Mouse (Mus musculus) layer of hippocampus, postnatal 10 days (tissue): ENCODE measurements around the gene Kcnh4. TPM values are rescaled to one million over a fixed set of nuclear protein-coding genes. Genes with fewer than 3 reads are reported as not detected.

Experiments
- DNase-seq, 2 experiments: peaks; one replicate each; pipeline ENCODE4 v3.0.0; 2021; ENCODE audit warnings: low spot score in 2 of 2
- total RNA-seq, 2 experiments: library from RNA; stranded (reverse); gene quantifications; 2 replicates each; pipeline ENCODE4 v1.2.3; 2021

Kcnh4 gene
- total RNA-seq, 2 experiments from 2014 or later, result 1.5 to 2.2 TPM

- no peak for DNase-seq
Measured at GRCm38 (mm10) chr11:100767871-100768270, 8.1 kb upstream of the Kcnh4 start.

- DNase-seq, result no peak
Measured at GRCm38 (mm10) chr11:100766726-100767125, 7.0 kb upstream of the Kcnh4 start.

GRCm38 (mm10) chr11:100762831-100763230 lies 3.1 kb upstream of the Kcnh4 start, which contains the start of gene Hcrt:
Hcrt (minus strand) TSS chr11:100762931.
- DNase-seq, result no peak

DNA sequence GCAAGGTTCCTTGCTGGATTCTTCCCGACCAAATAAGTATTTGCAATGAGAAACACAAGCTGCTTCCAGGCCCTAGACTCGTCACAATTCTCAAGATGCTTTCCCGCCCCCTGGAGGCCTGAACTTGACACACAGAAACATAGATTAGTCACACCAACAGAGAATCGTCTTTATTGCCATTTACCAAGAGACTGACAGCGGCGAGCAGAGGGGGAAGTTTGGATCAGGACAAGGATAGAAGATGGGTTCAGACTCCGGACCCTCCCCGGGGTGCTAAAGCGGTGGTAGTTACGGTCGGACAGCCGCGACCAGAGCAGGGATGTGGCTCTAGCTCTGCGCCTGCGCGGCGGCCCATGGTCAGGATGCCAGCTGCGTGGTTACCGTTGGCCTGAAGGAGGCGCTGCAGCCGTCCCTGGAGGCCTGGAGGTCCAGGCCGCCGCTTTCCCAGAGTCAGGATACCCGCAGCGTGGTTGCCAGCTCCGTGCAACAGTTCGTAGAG lies 1.9 kb upstream of the Kcnh4 start:
- peak; percentile 95 to 96 for DNase-seq

GRCm38 (mm10) chr11:100758707-100759610 lies 783 bp downstream of the Kcnh4 start:
- DNase-seq, result no peak

GRCm38 (mm10) chr11:100757566-100757965 lies 2.2 kb downstream of the Kcnh4 start:
- DNase-seq, result no peak

GRCm38 (mm10) chr11:100756476-100756875 lies 3.3 kb downstream of the Kcnh4 start:
- DNase-seq, result no peak

- no peak for DNase-seq
Measured at GRCm38 (mm10) chr11:100754693-100755057, 5.1 kb downstream of the Kcnh4 start.

DNA sequence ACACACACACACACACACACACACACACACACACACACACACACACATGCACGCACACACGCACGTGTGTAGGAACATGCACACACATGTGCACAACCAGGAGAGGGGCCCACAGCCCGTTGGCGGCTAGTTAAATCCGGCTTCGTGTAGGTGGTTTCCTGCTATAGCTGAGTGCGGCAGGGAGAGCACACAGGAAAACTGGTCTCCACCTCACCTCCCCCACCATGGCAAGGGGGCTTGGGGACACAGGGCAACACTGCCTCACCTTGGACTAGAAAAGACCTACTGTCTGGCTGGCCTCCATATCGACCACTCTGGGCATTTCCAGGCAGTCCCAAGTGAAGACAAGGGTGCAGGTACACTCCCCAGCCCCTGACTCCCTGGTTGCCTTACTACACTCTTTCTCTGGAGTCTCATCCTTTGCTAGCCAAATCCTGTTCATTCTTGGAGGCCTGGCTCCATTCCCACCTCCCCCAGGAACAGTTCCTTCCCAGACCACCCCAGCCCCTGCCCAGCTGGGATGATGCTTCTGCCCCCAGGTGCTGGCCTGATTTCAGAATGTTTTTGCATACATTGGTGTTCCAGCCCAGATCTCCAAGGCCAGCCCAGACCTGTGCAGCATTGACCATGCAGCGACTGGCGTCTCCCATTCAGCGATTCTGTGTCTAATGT lies 5.6 kb downstream of the Kcnh4 start:
- DNase-seq, result no peak

- no peak for DNase-seq
Measured at GRCm38 (mm10) chr11:100752294-100752693, 7.4 kb downstream of the Kcnh4 start.

DNA sequence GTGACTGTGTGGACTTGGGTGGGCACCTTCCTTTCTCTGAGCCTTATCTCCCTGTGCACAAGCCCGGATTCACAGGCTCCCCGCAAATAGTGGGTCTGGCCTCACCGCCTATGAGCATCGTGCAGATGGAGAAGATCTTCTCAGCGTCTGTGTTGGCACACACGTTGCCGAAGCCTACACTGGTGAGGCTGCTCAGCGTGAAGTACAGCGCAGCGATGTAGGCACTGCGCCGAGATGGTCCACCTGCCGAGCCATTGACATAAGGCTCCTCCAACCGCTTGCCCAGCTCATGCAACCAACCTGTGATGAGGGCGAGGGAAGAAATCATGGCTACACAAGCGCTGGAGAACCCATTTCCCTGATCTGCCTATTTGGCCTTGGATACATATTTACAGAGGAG lies 9.6 kb downstream of the Kcnh4 start:
- DNase-seq, result no peak

DNA sequence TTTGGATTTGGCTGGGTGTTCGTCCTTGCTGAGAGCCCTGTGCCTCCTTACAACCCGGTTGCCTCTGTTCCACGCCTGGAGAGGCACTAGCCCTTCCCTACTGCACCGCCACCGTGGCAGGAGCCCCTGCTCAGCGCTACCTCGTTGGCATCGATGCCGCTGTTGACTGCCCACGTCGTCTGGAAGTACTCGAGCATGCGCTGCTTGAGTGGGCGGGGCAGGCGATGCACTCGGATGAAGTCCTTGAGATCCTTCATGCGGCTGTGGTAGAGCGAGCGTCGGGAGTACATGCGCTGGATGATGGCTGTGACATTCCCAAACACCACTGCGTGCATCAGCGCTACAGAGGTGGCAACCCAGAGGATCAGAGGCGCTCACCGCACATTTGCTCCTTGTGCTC lies 10.3 kb downstream of the Kcnh4 start:
- DNase-seq, result no peak

DNA sequence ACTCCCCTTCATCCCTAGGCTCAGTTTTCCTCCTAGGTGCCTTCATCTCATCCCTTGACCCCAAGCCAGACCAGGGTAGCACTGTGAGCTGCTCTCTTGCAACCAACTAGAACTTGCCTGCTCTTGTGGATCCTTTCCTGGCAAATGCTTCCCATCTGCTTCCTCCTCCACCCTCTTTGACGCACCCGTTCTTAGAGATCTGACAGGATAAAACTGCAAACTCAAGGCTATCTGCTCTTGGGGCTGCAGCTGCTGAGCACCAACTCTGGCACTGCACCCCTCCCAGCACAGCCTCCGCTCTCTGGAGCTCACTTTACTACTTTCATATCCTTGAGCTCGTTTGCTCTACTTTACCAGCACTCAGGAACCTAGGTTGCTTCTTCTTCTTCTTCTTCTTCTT lies 11.1 kb downstream of the Kcnh4 start:
- no peak for DNase-seq

- no peak for DNase-seq
Measured at GRCm38 (mm10) chr11:100747114-100747513, 12.6 kb downstream of the Kcnh4 start.

DNA sequence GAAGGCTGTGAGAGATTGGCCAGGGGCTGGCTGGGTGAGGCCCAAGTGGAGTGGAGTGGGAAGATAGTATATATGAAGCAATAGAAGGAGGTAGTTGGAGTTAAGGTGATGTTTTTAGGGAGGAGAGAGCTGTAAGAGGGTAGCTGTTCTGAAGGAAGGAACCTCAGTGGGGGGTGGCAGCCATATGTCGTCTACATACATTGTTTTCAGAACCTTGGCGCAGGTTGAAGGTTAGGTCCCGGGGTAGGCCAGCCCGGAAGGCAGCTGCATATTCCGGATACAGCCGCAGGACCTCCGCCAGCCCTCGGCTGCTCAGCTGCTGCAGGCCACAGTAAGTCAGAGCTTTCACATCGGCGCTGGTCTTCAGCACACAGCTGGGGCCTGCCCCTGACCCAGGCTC lies 13.2 kb downstream of the Kcnh4 start:
- no peak for DNase-seq

GRCm38 (mm10) chr11:100745085-100745484 lies 14.7 kb downstream of the Kcnh4 start:
- DNase-seq, result peak in 1 of 2 experiments; percentile 52

GRCm38 (mm10) chr11:100741348-100741747 lies 18.4 kb downstream of the Kcnh4 start:
- DNase-seq, result no peak

DNA sequence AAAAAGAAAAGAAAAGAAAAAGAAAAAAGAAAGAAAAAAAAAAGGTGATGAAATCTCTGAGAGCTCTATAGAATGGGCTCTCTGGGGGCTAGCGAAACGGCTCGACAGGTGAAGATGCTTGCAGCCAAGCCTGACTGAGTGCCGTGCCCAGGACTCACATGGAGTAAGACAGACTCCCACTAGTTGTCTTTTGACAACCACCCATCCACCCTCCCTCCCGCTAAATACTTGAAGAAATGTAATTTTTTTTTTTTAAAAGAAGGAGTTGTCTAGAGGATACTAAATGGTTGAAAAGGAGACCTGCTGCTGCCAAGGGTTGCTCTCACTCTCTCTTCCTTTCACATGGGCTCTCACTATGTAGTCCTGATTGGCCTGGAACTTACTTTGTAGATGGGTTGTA lies 21.0 kb downstream of the Kcnh4 start:
- DNase-seq, result no peak

GRCm38 (mm10) chr11:100738066-100738604 lies 21.6 kb downstream of the Kcnh4 start, which contains the start of gene Rab5c:
Rab5c (minus strand) TSS chr11:100738215.
- peak; percentile 98 for DNase-seq

GRCm38 (mm10) chr11:100737105-100737733 lies 22.5 kb downstream of the Kcnh4 start:
- DNase-seq, result no peak

- no peak for DNase-seq
Measured at GRCm38 (mm10) chr11:100736746-100737080, 23.0 kb downstream of the Kcnh4 start.
